Mouse (Mus musculus) lung, postnatal 0 days (tissue): Measurements from ENCODE around the gene B3galt6. TPM values are rescaled to one million over a fixed set of nuclear protein-coding genes. Genes with fewer than 3 reads are reported as not detected.
A peak's percentile ranks its signal among the peaks of the same experiment; 100 is the strongest.

ENCODE experiments used
- ATAC-seq: fragments of 200-750 bp; cut with Nextera tagmentation; 2 replicates; pipeline ENCODE4 v1.8.0; 2017; ENCODE audit warnings: moderate library complexity
- DNase-seq: peaks from one replicate; pipeline ENCODE4 v3.0.0-alpha.2; 2016; ENCODE audit warnings: low spot score
- H3K27ac ChIP-seq: fragments of 300-500 bp; sonication (generic); 2 replicates; pipeline ENCODE4 v1.5.1; 2014; ENCODE audit warnings: antibody characterized with exemption, mild to moderate bottlenecking, low read length, mixed read lengths
- H3K27me3 ChIP-seq: fragments of 300-500 bp; sonication (generic); replicated peaks from 2 replicates; pipeline ENCODE4 v1.6.1; 2014; ENCODE audit warnings: low read length, mixed read lengths; ENCODE audit not compliant: insufficient read depth
- H3K36me3 ChIP-seq: fragments of 300-500 bp; sonication (generic); 2 replicates; pipeline ENCODE4 v1.6.1; 2014; ENCODE audit warnings: low read length, mixed read lengths; ENCODE audit not compliant: insufficient read depth
- H3K4me1 ChIP-seq: fragments of 300-500 bp; sonication (generic); 2 replicates; pipeline ENCODE4 v1.6.1; 2014; ENCODE audit warnings: antibody characterized with exemption, low read depth, low read length, mixed read lengths; ENCODE audit not compliant: insufficient read depth
- H3K4me2 ChIP-seq: fragments of 300-500 bp; sonication (generic); replicated peaks from 2 replicates; pipeline ENCODE4 v1.6.1; 2014; ENCODE audit warnings: low read depth, mild to moderate bottlenecking, low read length, moderate library complexity, mixed read lengths
- H3K4me3 ChIP-seq: fragments of 300-500 bp; sonication (generic); 2 replicates; pipeline ENCODE4 v1.5.1; 2014; ENCODE audit warnings: low read depth, low read length
- H3K9ac ChIP-seq: fragments of 300-500 bp; sonication (generic); replicated peaks from 2 replicates; pipeline ENCODE4 v1.6.1; 2014; ENCODE audit warnings: low read depth, mild to moderate bottlenecking
- H3K9me3 ChIP-seq: fragments of 300-500 bp; sonication (generic); 2 replicates; pipeline ENCODE4 v1.6.1; 2016; ENCODE audit warnings: low read length, mixed read lengths
- CTCF ChIP-seq: IDR thresholded peaks from 2 replicates; pipeline ENCODE4 v1.5.1; 2016; ENCODE audit warnings: antibody characterized with exemption, mild to moderate bottlenecking
- EP300 ChIP-seq: IDR thresholded peaks from 2 replicates; pipeline ENCODE4 v1.6.1; 2016; ENCODE audit warnings: antibody characterized with exemption, mild to moderate bottlenecking, control low read depth
- WGBS: fragments of 180-500 bp; shearing (Covaris S2); extraction: QIAGEN DNeasy Blood & Tissue Kit; methylation state at CpG from one replicate; pipeline ENCODE4 v1.1.7; 2014; 5-methylcytosine and 5-hydroxymethylcytosine counted together
- polyA plus RNA-seq: library from polyadenylated mRNA; unstranded; fragments of >200 nt; fragmentation: Nextera tagmentation; extraction: Ambion mirVana; gene quantifications from 2 replicates; pipeline ENCODE4 v1.2.1, GENCODE M21; 2015

The B3galt6 gene
- polyA plus RNA-seq, 1 experiment from 2014 or later, result 6.8 TPM

DNA sequence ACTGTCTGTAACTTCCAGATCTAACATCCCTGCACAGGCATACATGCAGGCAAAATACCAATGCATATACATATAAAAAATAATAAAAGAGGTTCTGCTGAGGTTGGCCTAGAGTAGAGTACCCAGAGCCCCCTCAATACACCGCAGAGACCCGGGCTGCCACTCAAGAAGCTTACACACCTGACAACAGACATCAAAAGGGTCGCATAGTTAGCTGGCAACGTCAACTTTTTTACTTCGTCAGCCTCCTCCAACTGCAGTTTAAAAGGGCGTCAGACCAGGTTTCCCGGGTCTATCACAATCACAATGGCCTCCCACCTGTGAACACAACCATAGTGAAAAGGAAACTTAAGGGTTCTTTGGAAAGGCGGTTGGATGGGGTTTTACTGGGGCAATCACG lies 31.1 kb upstream of the B3galt6 start:
- no peak for TF ChIP-seq EP300
- no peak for TF ChIP-seq CTCF
- 72% methylated on average over 9 of the region's 9 CpGs for WGBS
- Histone ChIP-seq H3K4me1 (peaks cover 4% of the 10 kb centered on the region; the same call in 1 of the 2 replicates), H3K36me3 (0 out of 2 replicates have a peak, but pooled peaks cover 3% of the 10 kb centered on the region), H3K9me3 (no peaks in the 10 kb centered on the region), H3K4me3 (no peak overlapping the region), H3K4me2 (no peak overlapping the region), H3K27ac (no peak overlapping the region), H3K27me3 (no peaks in the 10 kb centered on the region), H3K9ac (no peak overlapping the region)
- no peak for DNase-seq
- ATAC-seq, result no peak

DNA sequence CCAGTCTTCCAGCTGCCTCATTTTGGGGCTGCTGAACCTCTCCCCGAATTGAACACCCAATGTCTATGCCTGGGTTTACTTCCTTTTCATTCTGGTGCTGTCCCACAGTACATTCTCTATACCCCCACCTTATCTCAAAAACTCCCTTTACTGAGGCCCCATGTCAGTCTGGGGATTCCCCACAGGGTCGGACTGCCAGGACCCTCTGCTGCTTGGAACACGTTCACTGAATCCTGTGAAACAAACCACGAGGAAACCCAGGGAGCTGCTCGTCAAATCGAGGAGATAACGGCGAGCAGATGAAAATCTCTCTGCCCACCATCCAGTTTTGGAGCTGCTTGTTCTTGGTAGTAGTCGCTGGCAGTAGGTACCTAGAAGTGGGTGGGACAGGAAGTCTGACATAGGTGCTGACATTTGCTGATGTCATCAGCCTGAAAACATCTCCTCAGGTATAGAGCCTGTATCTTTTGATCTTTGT lies 29.5 kb upstream of the B3galt6 start:
- no peak for ATAC-seq

DNA sequence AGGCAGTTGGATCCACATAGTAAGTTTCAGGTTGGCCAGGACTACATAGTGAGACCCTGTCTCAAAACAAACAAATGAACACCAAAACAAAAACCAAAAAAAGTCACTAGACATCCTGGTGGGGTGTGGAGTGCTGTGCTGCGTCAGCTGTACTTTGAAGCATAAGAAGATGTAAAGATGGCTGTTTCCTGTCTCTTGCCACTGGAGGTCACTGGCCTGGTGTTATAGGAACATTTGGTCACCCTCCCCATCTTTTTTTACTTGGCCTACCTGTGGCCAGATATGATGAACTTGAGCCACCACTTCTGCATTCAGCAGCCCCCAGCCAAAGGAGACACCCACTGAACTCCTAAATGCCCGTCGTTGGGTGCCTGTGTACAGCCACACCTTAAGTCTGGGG lies 28.9 kb upstream of the B3galt6 start:
- TF ChIP-seq EP300, result no peak
- no peak for TF ChIP-seq CTCF
- no peak overlapping the region for H3K27ac ChIP-seq
- H3K9ac ChIP-seq, result no peak overlapping the region
- H3K9me3 ChIP-seq, result no peaks in the 10 kb centered on the region
- H3K4me1 ChIP-seq, result peaks cover 4% of the 10 kb centered on the region; the same call in 1 of the 2 replicates
- ATAC-seq (no peak), DNase-seq (no peak)
- WGBS, result 48% methylated on average over 3 of the region's 3 CpGs
- 0 out of 2 replicates have a peak, but pooled peaks cover 3% of the 10 kb centered on the region for H3K36me3 ChIP-seq
- H3K4me2 ChIP-seq, result no peak overlapping the region
- no peak overlapping the region for H3K4me3 ChIP-seq
- H3K27me3 ChIP-seq, result no peaks in the 10 kb centered on the region

More for the DNA sequence above, 29.5 kb upstream of the B3galt6 start:
- H3K4me2 ChIP-seq, result no peak overlapping the region
- H3K9ac ChIP-seq, result no peak overlapping the region
- no peak overlapping the region for H3K27ac ChIP-seq
- TF ChIP-seq CTCF, result no peak
- no peak for TF ChIP-seq EP300
- H3K4me1 ChIP-seq, result peaks cover 4% of the 10 kb centered on the region; the same call in 1 of the 2 replicates
- no peak for DNase-seq
- no peaks in the 10 kb centered on the region for H3K27me3 ChIP-seq
- H3K4me3 ChIP-seq, result no peak overlapping the region
- 45% methylated on average over 9 of the region's 9 CpGs for WGBS
- H3K36me3 ChIP-seq, result 0 out of 2 replicates have a peak, but pooled peaks cover 3% of the 10 kb centered on the region
- no peaks in the 10 kb centered on the region for H3K9me3 ChIP-seq

DNA sequence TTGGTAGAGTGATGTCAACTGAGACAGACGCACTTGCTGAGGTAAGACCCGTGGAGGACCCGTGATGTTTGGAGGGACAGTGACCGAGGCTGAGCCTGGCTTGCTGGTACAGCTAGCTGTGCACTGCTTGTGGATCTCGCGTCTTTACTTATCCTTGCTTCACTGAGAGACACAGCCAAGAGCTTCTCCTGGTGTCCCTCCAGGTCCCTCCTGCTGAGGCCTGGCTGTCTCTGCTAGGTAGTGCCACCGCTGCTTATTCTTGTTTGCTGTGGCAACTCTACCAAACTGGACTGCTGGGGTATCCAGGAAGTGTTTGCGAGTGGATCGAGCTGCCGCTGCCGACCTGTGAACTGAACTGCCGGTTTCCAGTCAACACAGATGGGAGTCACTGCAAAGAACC lies 27.3 kb upstream of the B3galt6 start:
- Histone ChIP-seq H3K9ac (no peak overlapping the region), H3K27me3 (no peaks in the 10 kb centered on the region), H3K27ac (no peak overlapping the region), H3K36me3 (0 out of 2 replicates have a peak, but pooled peaks cover 3% of the 10 kb centered on the region), H3K4me2 (no peak overlapping the region), H3K9me3 (no peaks in the 10 kb centered on the region), H3K4me3 (no peak overlapping the region), H3K4me1 (no peaks in the 10 kb centered on the region)
- ATAC-seq, result no peak
- TF ChIP-seq CTCF (no peak), EP300 (no peak)
- no peak for DNase-seq
- 88% methylated on average over 12 of the region's 12 CpGs for WGBS

DNA sequence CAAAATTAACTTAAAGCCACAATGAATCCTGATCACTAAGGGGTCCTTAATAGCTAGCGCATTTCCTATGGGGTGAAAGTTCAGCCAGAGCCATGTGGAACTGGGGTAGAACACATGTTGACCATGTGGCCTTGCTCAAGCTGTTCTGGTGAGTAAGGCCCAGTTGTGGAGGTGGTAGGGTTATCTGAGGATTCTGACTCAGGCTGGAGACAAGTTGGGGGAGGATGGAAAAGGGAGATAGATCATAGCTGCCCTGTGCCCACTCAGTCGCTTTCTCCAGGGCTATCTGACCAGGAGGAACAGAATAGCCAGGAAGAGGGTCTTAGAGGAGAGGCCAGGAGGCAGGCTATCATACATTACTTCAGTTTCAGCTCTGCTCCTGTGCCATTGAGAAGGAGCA lies 22.0 kb upstream of the B3galt6 start:
- H3K9me3 ChIP-seq, result no peaks in the 10 kb centered on the region
- WGBS, result 97% methylated on average over 2 of the region's 2 CpGs
- no peak overlapping the region for H3K27ac ChIP-seq
- H3K9ac ChIP-seq, result no peak overlapping the region
- no peak for TF ChIP-seq CTCF
- TF ChIP-seq EP300, result no peak
- H3K27me3 ChIP-seq, result no peaks in the 10 kb centered on the region
- ATAC-seq, result no peak
- no peak for DNase-seq
- H3K4me1 ChIP-seq, result no peaks in the 10 kb centered on the region
- H3K36me3 ChIP-seq, result peaks cover 19% of the 10 kb centered on the region
- no peak overlapping the region for H3K4me3 ChIP-seq
- no peak overlapping the region for H3K4me2 ChIP-seq

DNA sequence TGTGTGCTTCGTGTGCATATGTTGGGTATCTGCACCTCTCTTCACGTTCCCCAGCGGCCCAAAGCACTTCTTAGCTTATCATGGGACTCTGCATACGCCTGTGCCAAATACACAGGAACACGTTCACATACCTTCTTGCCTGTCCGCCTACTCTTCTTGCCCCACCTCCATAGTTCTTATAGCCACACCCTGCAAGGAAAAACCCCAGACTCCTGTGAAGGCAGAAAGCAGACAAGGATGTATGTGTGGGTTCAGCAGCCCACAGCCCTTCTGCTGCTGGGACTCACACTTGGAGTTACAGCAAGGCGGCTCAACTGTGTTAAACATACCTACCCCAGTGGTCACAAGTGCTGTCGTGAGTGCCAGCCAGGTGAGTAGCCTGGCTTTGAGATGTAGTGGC lies 21.2 kb upstream of the B3galt6 start, which contains the start of gene Tnfrsf4:
Tnfrsf4 (plus strand) TSS at position 207 of the 400 bp plus-strand sequence.
- no peaks in the 10 kb centered on the region for H3K4me1 ChIP-seq
- H3K27ac ChIP-seq, result 0 out of 2 replicates have a peak within 1 kb of the TSS, but pooled peaks have one; percentile 14
- peaks cover 22% of the 10 kb centered on the region for H3K36me3 ChIP-seq
- no peaks in the 10 kb centered on the region for H3K9me3 ChIP-seq
- no peak for TF ChIP-seq EP300
- no peak for TF ChIP-seq CTCF
- no peak within 1 kb of the TSS for H3K9ac ChIP-seq
- no peaks in the 10 kb centered on the region for H3K27me3 ChIP-seq
- ATAC-seq (peak; percentile 84), DNase-seq (peak; percentile 37)
- 0 out of 2 replicates have a peak within 1 kb of the TSS, but pooled peaks have one; percentile 14 for H3K4me2 ChIP-seq
- 59% methylated on average over 8 of the region's 8 CpGs for WGBS
- no peak within 1 kb of the TSS for H3K4me3 ChIP-seq
